Mouse (Mus musculus): ENCODE results near the gene Cmklr1.

DNA sequence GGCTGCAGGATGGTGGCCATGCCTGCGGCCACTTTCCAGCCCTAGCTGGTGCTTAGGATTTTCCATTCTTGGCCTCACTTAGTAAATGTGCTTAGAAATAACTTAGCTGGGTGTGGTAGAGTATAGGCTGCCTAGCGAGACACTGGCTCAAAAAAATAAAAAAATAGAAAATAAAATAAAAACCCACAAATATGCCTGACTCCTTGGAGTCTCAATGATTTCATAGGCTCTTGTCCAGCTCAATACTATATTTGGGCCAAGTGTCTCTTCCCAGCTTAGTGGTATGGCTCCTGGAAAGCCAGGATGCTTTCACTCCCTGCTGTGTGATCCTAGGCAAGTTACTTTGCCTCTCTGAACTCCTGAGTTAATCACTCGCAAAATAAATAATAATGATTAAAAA is 21.0 kb downstream of the Cmklr1 start:
- no peak for TF ChIP-seq POLR2A (IDR thresholded peaks at IDR 0.05; ENCODE audit: insufficient read depth, low read depth, low read length)
- no peak for TF ChIP-seq CTCF (IDR thresholded peaks at IDR 0.05)
